Mouse (Mus musculus) lung, embryonic 14.5 days (tissue): ENCODE results near the gene Usp40. TPM values are rescaled to one million over a fixed set of nuclear protein-coding genes. Genes with fewer than 3 reads are reported as not detected.

ENCODE experiments used
- ATAC-seq: fragments of 200-750 bp; cut with Nextera tagmentation; 2 replicates; pipeline ENCODE4 v1.8.0; 2017; ENCODE audit warnings: mild to moderate bottlenecking, moderate TSS enrichment, moderate library complexity; ENCODE audit not compliant: insufficient read depth
- DNase-seq: peaks from one replicate; pipeline ENCODE4 v3.0.0-alpha.2; 2015
- H3K27ac ChIP-seq: fragments of 300-500 bp; sonication (generic); 2 replicates; pipeline ENCODE4 v1.5.1; 2014; ENCODE audit warnings: low read depth, mild to moderate bottlenecking, moderate library complexity
- H3K27me3 ChIP-seq: fragments of 300-500 bp; sonication (generic); 2 replicates; pipeline ENCODE4 v1.6.1; 2014; ENCODE audit warnings: low read length, control low read depth; ENCODE audit not compliant: insufficient read depth
- H3K36me3 ChIP-seq: fragments of 300-500 bp; sonication (generic); 2 replicates; pipeline ENCODE4 v1.6.1; 2014; ENCODE audit warnings: control low read depth; ENCODE audit not compliant: insufficient read depth
- H3K4me1 ChIP-seq: fragments of 300-500 bp; sonication (generic); 2 replicates; pipeline ENCODE4 v1.6.1; 2014; ENCODE audit warnings: antibody characterized with exemption, control low read depth; ENCODE audit not compliant: insufficient read depth
- H3K4me2 ChIP-seq: fragments of 300-500 bp; sonication (generic); 2 replicates; pipeline ENCODE4 v1.6.1; 2014; ENCODE audit warnings: mild to moderate bottlenecking
- H3K4me3 ChIP-seq: fragments of 300-500 bp; sonication (generic); 2 replicates; pipeline ENCODE4 v1.5.1; 2014; ENCODE audit warnings: low read depth, low read length
- H3K9ac ChIP-seq: fragments of 300-500 bp; sonication (generic); 2 replicates; pipeline ENCODE4 v1.6.1; 2014
- H3K9me3 ChIP-seq: fragments of 300-500 bp; sonication (generic); 2 replicates; pipeline ENCODE4 v1.6.1; 2016; ENCODE audit warnings: low read depth, low read length, control low read depth
- CTCF ChIP-seq: IDR thresholded peaks from 2 replicates; pipeline ENCODE4 v1.5.1; 2016; ENCODE audit warnings: antibody characterized with exemption, low read depth
- WGBS: fragments of 180-500 bp; shearing (Covaris S2); extraction: QIAGEN DNeasy Blood & Tissue Kit; methylation state at CpG from one replicate; pipeline ENCODE4 v1.1.7; 2014; 5-methylcytosine and 5-hydroxymethylcytosine counted together
- polyA plus RNA-seq: library from polyadenylated mRNA; unstranded; fragments of >200 nt; fragmentation: Nextera tagmentation; extraction: Ambion mirVana; gene quantifications from 2 replicates; pipeline ENCODE4 v1.2.1, GENCODE M21; 2014

Gene Usp40
- polyA plus RNA-seq, 1 experiment from 2014 or later, result 36.7 TPM

DNA sequence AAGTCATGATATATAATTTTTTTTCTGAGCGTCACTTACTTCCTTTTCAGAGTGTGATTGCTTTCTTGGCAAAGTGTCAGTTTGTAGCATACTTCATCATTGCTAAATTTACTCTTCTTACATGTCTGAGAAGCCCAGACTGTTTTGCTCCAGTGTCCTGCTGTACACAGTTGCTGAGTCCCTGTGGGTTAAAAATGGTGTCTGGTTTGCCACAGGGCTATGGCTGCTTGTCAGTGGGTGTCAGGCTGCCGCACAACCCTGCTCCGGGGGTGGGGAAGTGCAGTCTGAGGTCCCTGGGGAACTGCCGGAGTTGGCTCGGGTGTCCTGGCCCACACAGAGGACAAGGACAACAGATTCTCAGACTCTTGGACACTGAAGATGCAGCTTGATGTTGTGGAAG, 75.3 kb downstream of the Usp40 start:
- Histone ChIP-seq H3K4me3 (no peak overlapping the region), H3K4me2 (no peak overlapping the region), H3K27ac (no peak overlapping the region), H3K9me3 (no peaks in the 10 kb centered on the region), H3K9ac (no peak overlapping the region), H3K36me3 (peaks cover 65% of the 10 kb centered on the region), H3K4me1 (no peaks in the 10 kb centered on the region), H3K27me3 (no peaks in the 10 kb centered on the region)
- no peak for ATAC-seq
- no peak for DNase-seq
- WGBS, result 86% methylated on average over 5 of the region's 5 CpGs
- TF ChIP-seq CTCF, result no peak

DNA sequence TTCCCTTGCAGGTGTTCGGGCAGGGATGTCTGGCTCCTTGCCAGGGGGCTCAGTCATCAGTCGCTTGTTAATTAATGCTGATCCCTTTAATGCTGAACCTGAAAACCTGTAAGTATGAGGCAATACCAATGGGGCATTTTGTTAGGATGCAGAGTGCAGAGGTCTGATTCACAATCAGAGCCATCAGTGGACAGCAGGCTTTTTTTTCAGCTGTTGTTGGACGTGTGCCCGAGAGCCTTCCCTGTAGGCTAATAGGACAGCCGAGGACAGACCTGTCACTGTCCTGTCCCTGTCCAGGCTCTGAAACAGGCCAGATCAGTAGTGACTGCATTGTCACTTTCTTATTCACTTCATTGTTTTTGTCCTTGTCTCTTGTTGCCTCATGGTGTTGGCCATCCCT, 78.6 kb downstream of the Usp40 start:
- no peak for ATAC-seq
- no peak overlapping the region for H3K4me3 ChIP-seq
- H3K27me3 ChIP-seq, result no peaks in the 10 kb centered on the region
- no peak for TF ChIP-seq CTCF
- H3K27ac ChIP-seq, result no peak overlapping the region
- no peak for DNase-seq
- H3K9ac ChIP-seq, result no peak overlapping the region
- no peaks in the 10 kb centered on the region for H3K4me1 ChIP-seq
- no peaks in the 10 kb centered on the region for H3K9me3 ChIP-seq
- H3K4me2 ChIP-seq, result no peak overlapping the region
- 76% methylated on average over 5 of the region's 5 CpGs for WGBS
- H3K36me3 ChIP-seq, result peaks cover 75% of the 10 kb centered on the region

DNA sequence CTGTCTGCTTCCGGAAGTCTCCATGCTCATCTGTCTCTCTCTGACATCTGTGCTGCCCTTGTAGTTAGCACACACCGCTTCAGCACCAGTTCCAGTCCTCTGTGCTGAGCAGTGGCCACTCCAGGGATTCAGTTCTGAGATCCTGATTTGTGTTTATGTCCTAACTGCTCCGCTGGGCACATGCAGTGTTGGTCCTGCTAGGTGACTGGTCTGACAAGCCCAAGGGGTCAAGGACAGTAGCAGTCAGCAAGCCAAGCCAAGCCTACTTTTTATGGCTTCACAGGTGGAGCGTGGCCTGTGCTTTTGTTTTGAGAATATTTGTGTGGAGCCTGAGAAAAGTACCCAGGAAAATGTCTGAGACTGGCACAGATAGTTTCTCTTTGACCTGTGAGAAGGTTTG, 83.5 kb downstream of the Usp40 start:
- Histone ChIP-seq H3K36me3 (peaks cover 76% of the 10 kb centered on the region), H3K9me3 (no peaks in the 10 kb centered on the region), H3K4me1 (no peaks in the 10 kb centered on the region), H3K27me3 (no peaks in the 10 kb centered on the region), H3K27ac (no peak overlapping the region), H3K4me3 (no peak overlapping the region), H3K9ac (no peak overlapping the region), H3K4me2 (no peak overlapping the region)
- DNase-seq (no peak), ATAC-seq (no peak)
- TF ChIP-seq CTCF, result no peak
- WGBS, result 86% methylated on average over 4 of the region's 4 CpGs

DNA sequence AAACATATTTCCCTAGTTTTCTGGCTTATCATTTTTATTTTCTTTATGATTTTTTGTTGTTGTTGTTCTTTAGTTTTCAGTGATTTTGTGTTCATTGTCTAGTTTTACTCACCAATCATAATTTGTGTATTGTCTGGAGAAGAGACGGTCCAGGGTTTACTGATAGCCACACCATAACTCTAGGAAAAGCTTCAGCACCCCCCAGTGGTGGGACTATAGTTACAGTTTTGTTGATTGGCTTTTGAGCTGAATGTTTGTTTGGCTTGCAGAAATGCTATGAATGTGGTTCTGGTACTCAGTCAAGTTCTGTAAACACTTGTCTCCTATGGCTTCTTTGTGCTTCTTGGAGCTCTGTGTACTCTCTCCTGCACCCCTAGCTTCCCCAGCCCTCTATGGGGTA, 85.7 kb downstream of the Usp40 start:
- H3K36me3 ChIP-seq, result peaks cover 81% of the 10 kb centered on the region
- no peak overlapping the region for H3K4me2 ChIP-seq
- no peaks in the 10 kb centered on the region for H3K9me3 ChIP-seq
- no peak overlapping the region for H3K9ac ChIP-seq
- H3K27ac ChIP-seq, result no peak overlapping the region
- ATAC-seq (no peak), DNase-seq (peak; percentile 75)
- peak; percentile 60 for TF ChIP-seq CTCF
- no peak overlapping the region for H3K4me3 ChIP-seq
- no peaks in the 10 kb centered on the region for H3K27me3 ChIP-seq
- no peaks in the 10 kb centered on the region for H3K4me1 ChIP-seq
- 33% methylated on average over 1 of the region's 1 CpGs for WGBS

DNA sequence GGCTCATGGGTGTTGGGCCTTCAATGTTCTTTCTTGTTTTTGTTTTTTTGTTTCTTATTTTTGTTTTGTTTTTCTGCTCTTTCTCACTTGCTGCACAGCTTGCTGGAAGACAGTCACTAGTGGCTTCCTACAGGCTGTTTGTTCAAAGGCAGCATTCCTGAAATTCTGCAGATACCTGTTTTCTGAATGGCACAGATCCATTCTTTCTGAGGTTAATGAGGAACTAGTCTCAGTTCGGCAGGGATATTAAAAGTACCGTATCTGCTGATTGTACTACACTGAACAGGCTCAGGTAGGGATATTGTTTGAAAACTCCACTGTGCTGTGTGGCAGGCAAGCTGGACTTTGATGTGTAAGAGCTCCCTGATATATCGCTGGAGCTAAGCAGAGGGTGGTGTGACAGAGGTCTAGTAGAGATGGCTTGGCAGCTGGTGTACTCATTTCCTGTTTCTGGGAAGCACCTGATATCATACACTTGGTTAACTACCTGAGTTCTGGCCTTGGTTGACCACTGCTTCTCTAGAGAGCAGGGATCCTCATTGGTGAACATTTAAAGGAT, 88.2 kb downstream of the Usp40 start:
- DNase-seq (no peak), ATAC-seq (no peak)
- Histone ChIP-seq H3K4me2 (no peak overlapping the region), H3K27ac (no peak overlapping the region), H3K27me3 (no peaks in the 10 kb centered on the region), H3K4me1 (no peaks in the 10 kb centered on the region), H3K4me3 (no peak overlapping the region), H3K9ac (no peak overlapping the region), H3K9me3 (no peaks in the 10 kb centered on the region), H3K36me3 (peaks cover 75% of the 10 kb centered on the region)
- TF ChIP-seq CTCF, result no peak
- WGBS, result 66% methylated on average over 3 of the region's 3 CpGs

DNA sequence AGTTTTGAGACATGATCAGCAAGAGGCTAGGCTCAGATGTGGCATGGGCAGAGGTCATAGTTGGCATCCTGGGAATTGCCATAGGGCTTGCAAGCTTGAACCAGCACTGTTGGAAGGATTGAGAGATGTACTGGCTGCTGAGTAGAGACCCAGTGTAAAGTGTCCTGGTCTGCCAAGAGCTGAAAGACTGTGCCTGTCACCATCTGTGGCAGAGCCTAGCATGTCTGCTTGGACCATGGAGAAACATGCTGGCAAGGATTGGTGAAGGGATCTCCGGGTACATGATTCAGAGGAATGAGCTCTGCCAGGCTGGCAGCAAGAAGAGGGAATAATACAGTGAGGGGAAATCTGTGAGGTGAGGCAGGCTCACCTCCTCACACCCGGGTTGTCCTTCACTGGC, 90.3 kb downstream of the Usp40 start:
- no peaks in the 10 kb centered on the region for H3K4me1 ChIP-seq
- no peaks in the 10 kb centered on the region for H3K9me3 ChIP-seq
- no peak for ATAC-seq
- H3K36me3 ChIP-seq, result peaks cover 67% of the 10 kb centered on the region
- no peak overlapping the region for H3K9ac ChIP-seq
- WGBS, result 86% methylated on average over 2 of the region's 2 CpGs
- no peak for DNase-seq
- no peak overlapping the region for H3K4me3 ChIP-seq
- no peak overlapping the region for H3K4me2 ChIP-seq
- H3K27ac ChIP-seq, result no peak overlapping the region
- no peak for TF ChIP-seq CTCF
- no peaks in the 10 kb centered on the region for H3K27me3 ChIP-seq

DNA sequence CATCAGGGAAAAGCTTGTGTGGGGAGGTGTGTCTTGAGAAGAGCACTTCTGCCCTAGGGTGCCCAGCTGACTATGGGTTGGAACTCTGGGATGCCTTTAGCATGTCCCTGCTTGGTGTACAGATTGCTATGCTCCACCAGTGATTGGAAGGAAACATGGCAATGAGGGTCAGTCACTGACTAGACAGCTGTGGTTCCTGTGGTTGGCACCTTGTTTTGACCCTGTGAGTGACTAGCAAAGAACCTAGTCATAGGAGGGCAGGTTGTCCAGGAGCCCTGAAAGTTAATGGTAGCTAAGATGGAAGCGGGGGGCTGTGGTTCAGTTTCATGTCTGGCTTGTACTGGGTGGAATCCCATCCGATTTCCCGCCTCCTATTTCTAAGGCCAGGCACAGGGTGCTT, 91.0 kb downstream of the Usp40 start:
- peaks cover 65% of the 10 kb centered on the region for H3K36me3 ChIP-seq
- no peaks in the 10 kb centered on the region for H3K4me1 ChIP-seq
- ATAC-seq (no peak), DNase-seq (no peak)
- no peak overlapping the region for H3K9ac ChIP-seq
- no peak overlapping the region for H3K4me2 ChIP-seq
- no peak for TF ChIP-seq CTCF
- H3K27me3 ChIP-seq, result no peaks in the 10 kb centered on the region
- no peak overlapping the region for H3K27ac ChIP-seq
- H3K4me3 ChIP-seq, result no peak overlapping the region
- H3K9me3 ChIP-seq, result no peaks in the 10 kb centered on the region
- 95% methylated on average over 3 of the region's 3 CpGs for WGBS

DNA sequence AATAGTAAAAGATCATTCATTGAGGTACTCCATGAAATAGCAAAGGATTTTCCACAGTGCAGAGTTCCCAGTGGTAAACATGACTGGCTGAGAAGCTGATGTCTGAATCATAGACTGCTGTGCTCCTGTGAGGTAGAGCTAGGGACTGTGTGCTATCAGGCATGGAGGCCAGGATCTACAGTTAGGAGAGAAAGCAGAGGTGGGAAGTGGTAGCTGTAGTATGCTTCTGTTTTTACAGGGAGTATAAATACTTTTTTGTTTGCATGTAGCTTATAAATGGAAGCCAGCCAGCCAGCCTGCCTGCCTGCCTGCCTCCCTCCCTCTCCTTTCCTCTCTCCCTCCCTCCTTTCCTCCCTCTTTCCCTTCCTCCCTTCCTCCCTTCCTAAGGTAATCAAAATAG, 95.0 kb downstream of the Usp40 start:
- Histone ChIP-seq H3K9me3 (no peaks in the 10 kb centered on the region), H3K27ac (no peak overlapping the region), H3K4me2 (no peak overlapping the region), H3K4me3 (no peak overlapping the region), H3K9ac (no peak overlapping the region), H3K4me1 (no peaks in the 10 kb centered on the region), H3K36me3 (peaks cover 41% of the 10 kb centered on the region), H3K27me3 (no peaks in the 10 kb centered on the region)
- TF ChIP-seq CTCF, result no peak
- DNase-seq (no peak), ATAC-seq (no peak)
